Mouse (Mus musculus): ENCODE measurements at regions not wholly inside any gene's neighbourhood (a gene's known extent, or its start where the extent isn't known, plus 50 kb on each side); places are given as distances from the start of the nearest gene placed in this dataset.

DNA sequence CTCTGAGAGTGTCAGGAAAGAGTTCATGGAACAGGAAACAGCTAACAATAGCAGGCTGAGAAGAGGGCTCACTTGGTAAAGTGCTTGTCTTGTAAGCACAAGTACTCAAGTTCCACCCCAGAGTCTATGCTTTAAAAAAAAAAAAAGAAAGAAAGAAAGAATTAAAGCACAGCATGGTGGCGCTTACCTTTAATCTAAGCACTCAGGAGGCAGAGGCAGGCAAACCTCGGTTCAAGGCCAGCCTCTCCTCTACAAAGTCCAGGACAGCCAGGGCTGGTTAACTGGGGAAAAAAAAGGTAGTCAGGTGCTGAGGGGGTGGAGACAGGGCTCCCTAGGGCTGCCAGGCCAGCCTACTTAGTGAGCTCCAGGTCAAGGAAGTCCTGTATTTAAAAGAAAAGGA lies 119.1 kb downstream of the Tbx4 start:
- no peak for TF ChIP-seq CTCF (IDR thresholded peaks at IDR 0.05; ENCODE audit: control insufficient read depth, insufficient read depth, insufficient replicate concordance, low read depth, low read length)
- TF ChIP-seq POLR2A (IDR thresholded peaks at IDR 0.05; ENCODE audit: control insufficient read depth, low read depth, low read length), result no peak
- no peaks in the 10 kb centered on the region for H3K4me1 ChIP-seq (ENCODE audit: control insufficient read depth, insufficient read depth, low read length)
- no peaks in the 10 kb centered on the region for H3K27me3 ChIP-seq (ENCODE audit: control insufficient read depth, insufficient read depth, low read length)
- no peaks in the 10 kb centered on the region for H3K36me3 ChIP-seq (ENCODE audit: control insufficient read depth, insufficient read depth, low read length)
- H3K27ac ChIP-seq (ENCODE audit: control insufficient read depth, insufficient read depth, low read depth, low read length), result no peak overlapping the region
- H3K4me3 ChIP-seq (ENCODE audit: control insufficient read depth, low read depth, low read length), result no peak overlapping the region

DNA sequence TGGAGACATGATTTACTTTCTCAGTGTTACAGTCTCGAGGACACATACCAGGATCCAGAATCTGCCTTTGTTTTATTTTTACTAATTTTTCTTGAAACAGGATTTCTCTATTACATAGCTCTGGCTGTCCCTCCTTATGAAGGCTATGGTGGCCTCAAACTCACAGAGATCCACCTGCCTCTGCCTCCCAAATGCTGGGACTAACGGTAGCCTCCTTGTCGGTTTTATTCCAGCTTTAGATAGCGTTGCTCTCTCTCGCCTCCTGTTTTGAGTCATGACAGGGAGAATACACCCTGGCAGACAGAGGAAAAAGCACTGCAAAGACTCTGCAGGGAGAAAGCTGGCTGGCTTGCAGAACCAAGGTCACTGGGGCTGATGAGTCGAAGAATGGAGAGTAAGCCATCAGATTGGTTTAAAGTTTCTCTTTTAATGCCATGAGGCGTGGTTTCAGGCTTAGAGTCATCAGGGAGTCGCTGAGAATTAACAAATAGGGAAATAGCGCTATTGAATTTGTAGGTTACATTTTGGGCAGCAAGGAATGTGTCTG lies 119.8 kb downstream of the Tbx4 start:
- Histone ChIP-seq H3K4me1 (ENCODE audit: control insufficient read depth, insufficient read depth, low read length) (no peaks in the 10 kb centered on the region), H3K4me3 (ENCODE audit: control insufficient read depth, low read depth, low read length) (no peak overlapping the region)
- TF ChIP-seq POLR2A (IDR thresholded peaks at IDR 0.05; ENCODE audit: control insufficient read depth, low read depth, low read length), result no peak
- TF ChIP-seq CTCF (IDR thresholded peaks at IDR 0.05; ENCODE audit: control insufficient read depth, insufficient read depth, insufficient replicate concordance, low read depth, low read length), result no peak

GRCm38 (mm10) chr11:86006859-86007258 lies 120.6 kb downstream of the Tbx4 start:
- no peaks in the 10 kb centered on the region for H3K4me1 ChIP-seq (ENCODE audit: control insufficient read depth, insufficient read depth, low read length)
- H3K36me3 ChIP-seq (ENCODE audit: control insufficient read depth, insufficient read depth, low read length), result no peaks in the 10 kb centered on the region
- no peak overlapping the region for H3K27ac ChIP-seq (ENCODE audit: control insufficient read depth, insufficient read depth, low read depth, low read length)
- no peaks in the 10 kb centered on the region for H3K27me3 ChIP-seq (ENCODE audit: control insufficient read depth, insufficient read depth, low read length)
- TF ChIP-seq CTCF (IDR thresholded peaks at IDR 0.05; ENCODE audit: control insufficient read depth, insufficient read depth, insufficient replicate concordance, low read depth, low read length) (no peak), POLR2A (IDR thresholded peaks at IDR 0.05; ENCODE audit: control insufficient read depth, low read depth, low read length) (no peak)
- H3K4me3 ChIP-seq (ENCODE audit: control insufficient read depth, low read depth, low read length), result no peak overlapping the region

More for the DNA sequence above, 119.8 kb downstream of the Tbx4 start:
- no peaks in the 10 kb centered on the region for H3K36me3 ChIP-seq (ENCODE audit: control insufficient read depth, insufficient read depth, low read length)
- no peak overlapping the region for H3K27ac ChIP-seq (ENCODE audit: control insufficient read depth, insufficient read depth, low read depth, low read length)
- no peaks in the 10 kb centered on the region for H3K27me3 ChIP-seq (ENCODE audit: control insufficient read depth, insufficient read depth, low read length)

Measured in testis, adult 2 months (tissue).